ENCODE assay signal across 18 mouse cellular contexts in genomic region chr14:41755931-41756330, GRCm38 (mm10). TPM values are rescaled to one million over a fixed set of nuclear protein-coding genes. Genes with fewer than 3 reads are reported as not detected.
DNase-seq lines count a peak whose midpoint lies in the region; TF ChIP-seq lines count a peak whose summit lies in the region.
"Not testable (repeated sequence)": the region's sequence is repeated elsewhere in the genome, so short reads cannot be mapped to it uniquely, and the experiment has no call there.
"Had no signal": no experiment of that assay in that cellular context is flagged by ENCODE, and none has a peak within 500 bp of the region (broad histone marks: within the 10 kb centered on the region; RNA-seq: fewer than 3 reads in every experiment).

No protein-coding gene starts in this region.

- intact Hi-C loops in gastrocnemius, postnatal 14 days (cut with DNase I; ENCODE audit: low total_unique reads); heart, postnatal 10 days (cut with DNase I); left cerebral cortex, postnatal 25 days (cut with DNase I): not testable (repeated sequence)

- not testable (repeated sequence) for TF ChIP-seq POLR2A in cerebellum, adult 2 months (IDR thresholded peaks at IDR 0.05; ENCODE audit: borderline replicate concordance, insufficient read depth, low read length)

- H3K27ac ChIP-seq in cerebellum, adult 2 months (ENCODE audit: insufficient read depth, low read length), result not testable (repeated sequence)

- WGBS in cerebellum, adult 2 months, result 83% methylated on average over 3 of the region's 3 CpGs

- not testable (repeated sequence) for H3K4me3 ChIP-seq in cerebellum, adult 2 months (replicated peaks; ENCODE audit: insufficient read depth, low read depth, low read length)

- H3K4me1 ChIP-seq in cerebellum, adult 2 months (ENCODE audit: control insufficient read depth, insufficient read depth, low read length), result not testable (repeated sequence)

- peak; percentile 1 for DNase-seq in cerebellum, adult 2 months
- peak; percentile 0 for DNase-seq in gastrocnemius, postnatal 14 days
- peak; percentile 1 to 2 for DNase-seq in heart, postnatal 10 days
- DNase-seq in kidney, postnatal 10 days, result peak; percentile 2
- DNase-seq in left cerebral cortex, postnatal 25 days (ENCODE audit: low spot score in 2 of 2), result peak; percentile 0
- DNase-seq in right cerebral cortex, adult 18-20 months, result peak; percentile 0
- peak; percentile 2 for DNase-seq in thymus, postnatal 10 days (ENCODE audit: low spot score in 2 of 2)

- not testable (repeated sequence) for TF ChIP-seq CTCF in cerebellum, adult 2 months (IDR thresholded peaks at IDR 0.05; ENCODE audit: borderline replicate concordance, insufficient read depth, low read depth, low read length)

- not testable (repeated sequence) for H3K27me3 ChIP-seq in cerebellum, adult 2 months (ENCODE audit: control insufficient read depth, insufficient read depth, low read length)

RNA-seq across cellular contexts. Expression of gene Gm7929, which starts 5.5 kb away (rescaled TPM):
- not detected in 2 replicates for polyA plus RNA-seq in cerebellum, adult 2 months (2012; rRNA removed)
- total RNA-seq in gastrocnemius, postnatal 14 days (2021), result not detected
- total RNA-seq in heart, postnatal 10 days (2021), result not detected
- total RNA-seq in left cerebral cortex, postnatal 25 days (2021), result not detected
- total RNA-seq: ES-E14; hematopoietic stem cell, adult 5-6 weeks; hindbrain, postnatal 0 days; left cerebral cortex, adult 18-20 months had no signal
- polyA plus RNA-seq: forebrain, embryonic 11.5 days; heart, embryonic 11.5 days; hindbrain, postnatal 0 days; limb, embryonic 13.5 days; liver, embryonic 14.5 days; lung, postnatal 0 days; midbrain, embryonic 15.5 days; stomach, postnatal 0 days had no signal

RNA-seq across cellular contexts. Expression of gene Gm47189, which starts 16.3 kb away (rescaled TPM):
- polyA plus RNA-seq in cerebellum, adult 2 months (2012; rRNA removed), result not detected in 2 replicates
- not detected for total RNA-seq in gastrocnemius, postnatal 14 days (2021)
- not detected for total RNA-seq in heart, postnatal 10 days (2021)
- total RNA-seq in left cerebral cortex, postnatal 25 days (2021), result not detected
- total RNA-seq: ES-E14; hematopoietic stem cell, adult 5-6 weeks; hindbrain, postnatal 0 days; left cerebral cortex, adult 18-20 months had no signal
- polyA plus RNA-seq: forebrain, embryonic 11.5 days; heart, embryonic 11.5 days; hindbrain, postnatal 0 days; limb, embryonic 13.5 days; liver, embryonic 14.5 days; lung, postnatal 0 days; midbrain, embryonic 15.5 days; stomach, postnatal 0 days had no signal

RNA-seq across cellular contexts. Expression of gene Gm8068, which starts 54.2 kb away (rescaled TPM):
- polyA plus RNA-seq in cerebellum, adult 2 months (2012; rRNA removed), result not detected in 2 replicates
- total RNA-seq in gastrocnemius, postnatal 14 days (2021), result not detected
- total RNA-seq in heart, postnatal 10 days (2021), result not detected
- not detected for total RNA-seq in left cerebral cortex, postnatal 25 days (2021)
- total RNA-seq: ES-E14; hematopoietic stem cell, adult 5-6 weeks; hindbrain, postnatal 0 days; left cerebral cortex, adult 18-20 months had no signal
- polyA plus RNA-seq: forebrain, embryonic 11.5 days; heart, embryonic 11.5 days; hindbrain, postnatal 0 days; limb, embryonic 13.5 days; liver, embryonic 14.5 days; lung, postnatal 0 days; midbrain, embryonic 15.5 days; stomach, postnatal 0 days had no signal
